Mouse (Mus musculus) spleen, embryonic (tissue): Measurements from ENCODE around the gene Mdk.

ENCODE experiments used
- CTCF ChIA-PET: fragments of 350-600 bp; sonication (Branson Sonifier 250); formaldehyde crosslinking; loops from one replicate; lab custom pipeline; 2022; lab: Charles Lee

Mdk gene

DNA sequence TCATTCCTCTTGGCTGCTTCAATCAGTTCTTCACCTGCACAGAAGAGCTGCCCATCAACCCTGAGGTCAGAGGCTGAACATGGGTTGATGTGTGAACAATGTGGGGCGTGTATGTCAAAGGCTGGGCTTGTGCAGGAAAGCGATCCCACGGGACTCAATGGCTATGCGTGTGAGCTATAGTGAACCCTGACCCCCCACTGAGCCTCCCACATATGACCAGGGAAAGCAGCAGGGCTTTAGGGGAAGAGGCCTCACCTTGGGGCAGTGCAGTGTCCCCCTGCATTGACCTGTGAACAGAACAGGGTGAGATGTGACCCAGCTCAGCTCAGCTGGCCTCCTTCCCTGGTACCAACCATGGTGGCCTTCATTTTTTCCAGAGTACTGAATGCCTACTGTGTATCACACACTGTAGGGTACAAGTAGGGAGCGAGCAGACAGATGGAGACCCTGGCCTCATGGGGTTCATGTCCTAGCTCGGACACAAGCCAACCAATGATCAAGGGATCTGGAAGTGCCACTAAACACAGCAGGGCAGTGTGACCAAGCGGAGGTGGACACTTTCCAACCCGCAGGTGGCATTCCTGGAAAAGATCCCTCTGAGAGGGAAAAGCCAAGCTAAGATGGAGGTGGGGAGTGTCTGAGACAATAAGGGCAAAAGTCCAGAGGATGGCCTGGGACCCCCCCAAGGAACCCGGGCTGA, 2.9 kb upstream of the Mdk start:
- CTCF ChIA-PET: no interaction called here

- CTCF ChIA-PET: no interaction called here
Observed at GRCm38 (mm10) chr2:91934016-91934415, 1.9 kb upstream of the Mdk start.

DNA sequence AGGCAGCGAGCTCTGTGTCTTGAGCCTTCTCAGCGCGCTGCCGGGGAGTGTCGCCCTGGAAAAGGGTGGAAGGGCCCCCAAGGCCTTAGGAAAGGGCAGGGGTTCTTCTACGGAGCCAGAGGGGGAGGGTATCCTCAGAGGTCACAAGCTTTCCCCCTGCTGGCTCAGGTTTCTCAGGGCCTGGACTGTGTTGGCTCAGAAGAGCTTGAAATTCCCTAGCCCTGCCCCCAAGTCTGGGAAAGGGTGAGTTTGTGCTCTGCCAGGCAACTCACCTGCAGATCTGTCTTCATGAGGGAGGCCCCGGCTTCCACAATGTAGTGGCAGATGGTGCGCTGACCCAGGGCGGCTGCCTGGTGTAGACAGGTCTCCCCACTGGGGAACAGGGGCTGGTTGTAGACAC, 1.4 kb upstream of the Mdk start:
- CTCF ChIA-PET: no interaction called here

DNA sequence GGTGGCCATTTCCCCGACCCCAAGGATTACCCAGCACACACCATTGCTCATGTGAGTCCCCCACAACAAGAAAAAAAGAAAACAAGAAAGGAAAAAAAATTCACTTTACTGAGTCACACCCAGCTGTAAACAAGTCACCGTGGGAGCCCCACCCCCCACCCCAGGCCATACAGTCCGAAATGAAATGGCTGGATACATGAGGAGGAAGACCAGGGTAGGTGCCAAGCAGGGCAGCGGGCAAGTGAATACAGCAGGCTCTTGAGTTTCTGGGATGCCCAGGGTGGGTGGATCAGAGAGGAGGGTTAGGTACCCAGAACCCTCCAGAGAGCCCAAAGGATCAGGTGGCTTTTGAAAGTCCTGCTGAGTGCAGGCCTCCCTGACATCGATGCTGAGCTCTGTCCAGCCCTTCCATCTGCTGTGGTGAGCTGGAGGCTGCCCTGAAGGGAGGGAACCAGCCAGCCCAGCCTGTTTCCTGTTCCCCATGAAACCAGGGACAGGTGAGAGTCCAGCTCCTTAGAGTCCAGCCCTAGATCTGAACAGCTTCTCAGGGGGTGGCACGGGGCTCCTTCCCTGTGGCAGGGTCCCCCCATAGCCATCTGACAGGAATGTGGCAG, 747 bp upstream of the Mdk start:
- CTCF ChIA-PET: interaction anchor here (0.5 to 0.6 kb wide), 3 partner anchors 17 to 153 kb away, joined by 3 to 5 read pairs (median 3); no protein-coding TSS in a partner anchor

GRCm38 (mm10) chr2:91931328-91932159, 553 bp downstream of the Mdk start:
- CTCF ChIA-PET: no interaction called here

DNA sequence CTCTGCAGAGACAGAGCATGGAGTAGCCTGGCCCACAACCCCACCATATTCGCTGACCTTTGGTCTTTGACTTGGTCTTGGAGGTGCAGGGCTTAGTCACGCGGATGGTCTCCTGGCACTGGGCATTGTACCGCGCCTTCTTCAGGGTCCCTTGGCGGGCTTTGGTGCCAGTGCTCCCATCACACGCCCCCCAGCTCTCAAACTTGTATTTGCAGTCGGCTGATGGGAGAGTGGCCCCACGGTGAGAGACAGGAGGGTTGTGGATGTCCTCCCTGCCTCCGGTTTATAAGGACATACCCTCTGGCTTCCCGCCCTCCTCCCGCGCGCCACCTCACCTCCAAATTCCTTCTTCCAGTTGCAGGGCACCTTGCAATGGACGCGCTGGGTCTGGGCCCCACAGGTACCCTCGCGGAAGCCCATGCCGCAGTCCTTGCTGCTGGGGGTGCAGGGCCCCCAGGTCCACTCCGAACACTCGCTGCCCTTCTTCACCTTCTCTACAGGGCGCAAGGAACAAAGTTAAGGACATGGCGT, 1.3 kb downstream of the Mdk start:
- CTCF ChIA-PET: no interaction called here

DNA sequence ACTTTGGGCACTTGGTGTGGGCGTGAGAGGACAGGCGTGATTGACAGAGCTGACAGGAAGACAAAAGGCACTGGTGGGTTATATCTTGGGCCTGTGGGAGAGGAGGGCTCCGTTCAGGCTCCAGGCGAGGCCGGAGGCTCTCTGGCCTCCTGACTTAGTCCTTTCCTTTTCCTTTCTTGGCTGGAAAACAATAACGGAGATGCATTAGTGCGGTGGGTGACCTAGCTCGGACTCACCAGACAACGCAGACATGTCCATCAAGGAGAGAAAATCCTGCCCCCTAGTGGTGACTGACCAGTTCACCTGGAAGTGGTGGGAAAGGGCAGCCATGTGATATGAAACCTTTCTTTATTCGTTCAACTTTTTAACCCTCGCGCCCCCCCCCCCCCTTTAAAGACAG, 2.2 kb downstream of the Mdk start:
- CTCF ChIA-PET: interaction anchor here (0.7 to 1.2 kb wide), 4 partner anchors 13 to 776 kb away, joined by 5 to 27 read pairs (median 5); no protein-coding TSS in a partner anchor

DNA sequence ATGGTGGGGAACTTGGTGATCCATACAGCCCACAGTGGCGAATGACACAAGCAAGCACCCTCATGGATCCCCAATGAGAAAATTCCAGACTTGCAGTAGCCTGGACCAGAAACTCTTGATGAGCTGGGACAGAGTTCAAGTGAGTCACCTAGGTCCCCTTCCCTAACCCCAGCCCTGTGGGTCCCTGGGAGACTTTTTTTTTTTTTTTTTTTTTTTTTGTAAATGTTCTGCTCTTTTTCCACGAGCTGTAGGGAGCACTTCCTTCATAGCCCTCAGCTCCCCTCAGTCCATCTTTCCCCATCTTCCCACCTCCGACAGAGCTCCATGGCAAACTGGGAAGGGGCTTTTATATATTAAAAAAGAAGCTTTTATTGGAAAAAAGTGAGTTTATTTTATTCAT, 2.6 kb downstream of the Mdk start:
- CTCF ChIA-PET: interaction anchor here (0.7 to 1.2 kb wide), 4 partner anchors 14 to 776 kb away, joined by 5 to 27 read pairs (median 5); no protein-coding TSS in a partner anchor

DNA sequence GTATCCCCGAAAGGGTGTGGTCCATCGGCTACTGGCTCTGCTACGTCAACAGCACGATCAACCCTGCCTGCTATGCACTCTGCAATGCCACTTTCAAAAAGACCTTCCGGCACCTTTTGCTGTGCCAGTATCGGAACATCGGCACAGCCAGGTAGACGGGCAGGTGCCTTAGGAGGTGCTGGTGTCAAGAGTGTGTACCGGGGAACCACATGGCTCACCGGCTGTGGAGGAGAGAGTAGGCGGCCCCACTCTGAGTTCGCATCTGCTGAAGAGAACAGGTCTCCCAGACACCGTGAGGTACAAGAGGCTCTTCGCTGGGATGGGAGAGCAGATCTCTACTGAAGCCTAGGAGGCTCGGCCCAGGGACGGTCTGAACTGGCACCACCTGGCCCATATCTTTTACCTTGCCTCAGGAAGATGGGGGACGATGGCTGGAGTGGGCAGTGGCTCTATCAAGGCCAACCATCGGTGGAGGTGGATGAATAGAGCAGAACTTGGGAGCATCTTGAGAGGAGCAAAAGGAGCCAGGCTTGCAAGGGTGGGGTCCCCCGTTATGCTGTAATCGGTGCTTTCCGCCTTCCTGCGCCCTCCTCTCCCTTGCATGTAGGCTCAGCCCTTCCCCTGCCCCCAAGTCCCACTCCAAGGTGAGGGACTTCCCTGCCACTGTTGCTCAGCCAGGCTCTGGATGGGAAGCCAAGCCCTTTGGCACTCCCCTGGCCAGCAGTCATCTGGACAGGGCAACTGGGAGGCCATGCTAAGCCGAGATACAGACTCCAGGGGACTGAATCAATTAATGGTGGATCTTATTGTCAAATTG, 3.4 kb downstream of the Mdk start:
- CTCF ChIA-PET: interaction anchor here (0.5 to 1.2 kb wide), 3 partner anchors 29 to 100 kb away, joined by 3 to 27 read pairs (median 3); no protein-coding TSS in a partner anchor

- CTCF ChIA-PET: interaction anchor here (0.5 to 0.6 kb wide), 2 partner anchors 30 to 99 kb away, joined by 3 read pairs; no protein-coding TSS in a partner anchor
Observed at GRCm38 (mm10) chr2:91927826-91928533, 4.1 kb downstream of the Mdk start.

DNA sequence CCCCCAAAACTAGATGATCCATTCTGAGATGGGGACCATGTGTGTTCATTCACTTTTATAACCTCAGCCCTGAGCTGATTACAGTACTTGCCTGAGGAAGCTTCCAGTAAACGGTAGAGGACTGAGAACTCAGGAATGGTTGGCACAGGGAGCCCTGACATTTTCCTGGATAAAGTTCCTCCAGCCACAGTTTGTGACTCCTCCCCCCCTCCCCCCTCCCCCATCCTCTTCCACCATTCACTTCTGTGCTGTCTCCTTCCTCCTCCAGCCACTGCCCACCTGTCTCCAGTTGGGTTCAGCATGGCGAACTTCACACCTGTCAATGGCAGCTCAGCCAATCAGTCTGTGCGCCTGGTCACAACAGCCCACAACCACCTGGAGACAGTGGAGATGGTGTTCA, 5.1 kb downstream of the Mdk start, which contains the start of gene Chrm4:
Gene Chrm4 (plus strand): TSS at position 301 of the 400 bp plus-strand sequence.
- CTCF ChIA-PET: interaction anchor here (0.6 to 0.7 kb wide), 2 partner anchors 33 to 82 kb away, joined by 5 to 8 read pairs; no protein-coding TSS in a partner anchor

DNA sequence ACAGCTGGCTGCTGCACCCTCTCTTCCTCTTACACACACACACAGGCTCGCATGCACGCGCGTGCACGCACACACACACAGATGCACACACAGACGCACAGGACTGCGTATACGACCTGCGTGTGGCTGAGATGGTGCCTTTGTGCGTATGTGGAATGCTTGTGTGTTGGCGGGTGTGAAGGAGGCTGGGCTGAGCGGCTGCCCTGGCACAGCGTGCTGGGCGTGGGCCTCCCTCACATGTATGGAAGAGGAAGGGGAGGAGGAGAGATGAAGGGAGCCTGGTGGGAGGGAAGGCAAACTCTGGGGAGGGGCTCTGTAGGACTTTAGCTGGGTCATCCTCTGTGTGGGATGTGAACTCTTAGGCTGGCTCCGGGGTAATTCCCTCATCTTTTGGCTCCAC, 6.7 kb downstream of the Mdk start:
- CTCF ChIA-PET: no interaction called here

DNA sequence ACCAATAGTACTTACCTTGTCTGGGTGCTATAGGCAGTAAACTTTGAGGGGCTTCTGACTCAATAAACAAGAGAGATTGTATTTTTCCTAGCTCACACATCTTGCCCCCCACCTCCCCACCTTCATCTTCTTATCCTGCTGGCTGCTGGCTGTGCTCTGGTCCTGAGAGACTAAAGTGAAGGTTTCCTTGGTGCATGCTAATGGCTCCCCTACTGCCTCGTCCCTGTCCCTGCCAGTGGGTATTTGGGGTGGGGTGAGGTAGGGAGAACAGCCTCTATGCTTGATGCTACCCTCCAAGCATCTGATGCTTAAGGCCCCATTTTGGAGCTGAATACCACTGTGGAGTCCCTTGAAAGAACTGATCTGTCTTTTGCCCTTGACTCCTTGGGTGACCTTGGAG, 7.4 kb downstream of the Mdk start:
- CTCF ChIA-PET: interaction anchor here (0.6 kb wide), 1 partner anchor 170 kb away, joined by 3 read pairs; no protein-coding TSS in a partner anchor

- CTCF ChIA-PET: interaction anchor here (0.6 kb wide), 1 partner anchor 195 kb away, joined by 3 read pairs; no protein-coding TSS in a partner anchor
Observed at GRCm38 (mm10) chr2:91923415-91924337, 8.4 kb downstream of the Mdk start.

DNA sequence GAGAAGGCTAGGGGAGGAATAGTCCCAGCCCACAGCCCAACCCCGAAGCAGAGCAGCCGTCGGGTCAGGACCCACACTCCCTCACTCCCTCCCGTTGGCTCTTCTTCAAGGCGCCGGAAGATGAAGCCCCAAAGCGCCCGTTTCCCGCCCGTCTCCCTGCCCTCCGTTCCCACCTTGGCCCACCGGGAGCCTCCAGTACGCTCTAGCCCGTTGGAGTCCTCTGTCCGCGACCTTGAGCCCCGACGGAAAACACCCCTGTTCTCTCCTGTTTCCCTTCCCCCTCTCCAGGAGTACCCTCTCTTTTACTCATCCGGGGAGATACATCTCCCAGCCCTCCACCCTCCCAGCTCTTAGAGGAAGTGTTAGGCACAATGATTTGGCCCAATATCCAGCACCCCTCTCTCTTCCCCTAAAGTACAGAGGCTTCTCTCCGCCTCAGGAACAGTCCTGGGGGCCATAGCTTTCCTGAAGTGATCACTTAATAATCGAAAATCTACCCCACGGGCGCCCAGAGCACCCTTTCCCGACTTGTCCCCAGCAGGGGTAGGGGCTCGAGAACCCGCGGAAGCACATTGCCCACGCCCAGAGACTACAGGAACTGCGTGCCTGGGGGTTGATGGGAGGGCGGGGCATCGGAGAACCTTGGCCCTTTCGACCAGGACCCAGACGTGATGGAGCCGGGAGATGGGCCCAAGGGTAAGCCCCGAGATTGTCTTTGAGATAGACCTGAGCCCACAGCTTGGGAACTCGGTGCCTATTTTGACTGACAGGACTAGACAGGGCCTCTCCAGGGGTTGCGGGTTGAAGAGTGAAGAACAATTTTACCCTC, 9.3 kb downstream of the Mdk start:
- CTCF ChIA-PET: no interaction called here

- CTCF ChIA-PET: no interaction called here
Observed at GRCm38 (mm10) chr2:91921790-91922570, 10.1 kb downstream of the Mdk start.

- CTCF ChIA-PET: no interaction called here
Observed at GRCm38 (mm10) chr2:91921181-91921789, 10.8 kb downstream of the Mdk start.
